Mouse (Mus musculus) kidney, postnatal 0 days (tissue): ENCODE data around the gene Hoxd12. TPM values are rescaled to one million over a fixed set of nuclear protein-coding genes. Genes with fewer than 3 reads are reported as not detected.

ENCODE experiments used
- ATAC-seq: fragments of 200-750 bp; cut with Nextera tagmentation; replicated peaks from 2 replicates; pipeline ENCODE4 v1.8.0; 2017; ENCODE audit warnings: low read depth, moderate number of reproducible peaks, moderate TSS enrichment, moderate library complexity; ENCODE audit not compliant: low FRiP score
- DNase-seq: peaks from one replicate; pipeline ENCODE4 v3.0.0-alpha.2; 2016; ENCODE audit warnings: low spot score
- H3K27ac ChIP-seq: fragments of 300-500 bp; sonication (generic); 2 replicates; pipeline ENCODE4 v1.5.1; 2014; ENCODE audit warnings: mild to moderate bottlenecking
- H3K27me3 ChIP-seq: fragments of 300-500 bp; sonication (generic); 2 replicates; pipeline ENCODE4 v1.6.1; 2014; ENCODE audit warnings: low read length, mixed read lengths; ENCODE audit not compliant: insufficient read depth
- H3K36me3 ChIP-seq: fragments of 300-500 bp; sonication (generic); 2 replicates; pipeline ENCODE4 v1.6.1; 2014; ENCODE audit warnings: low read length, mixed read lengths; ENCODE audit not compliant: insufficient read depth
- H3K4me1 ChIP-seq: fragments of 300-500 bp; sonication (generic); replicated peaks from 2 replicates; pipeline ENCODE4 v1.6.1; 2014; ENCODE audit warnings: antibody characterized with exemption, low read length, mixed read lengths; ENCODE audit not compliant: insufficient read depth
- H3K4me2 ChIP-seq: fragments of 300-500 bp; sonication (generic); 2 replicates; pipeline ENCODE4 v1.6.1; 2014; ENCODE audit warnings: mild to moderate bottlenecking, low read length, moderate library complexity, mixed read lengths
- H3K4me3 ChIP-seq: fragments of 300-500 bp; sonication (generic); replicated peaks from 2 replicates; pipeline ENCODE4 v1.5.1; 2014; ENCODE audit warnings: low read depth, low read length
- H3K9ac ChIP-seq: fragments of 300-500 bp; sonication (generic); 2 replicates; pipeline ENCODE4 v1.6.1; 2014; ENCODE audit warnings: low read depth, low read length
- H3K9me3 ChIP-seq: fragments of 300-500 bp; sonication (generic); replicated peaks from 2 replicates; pipeline ENCODE4 v1.6.1; 2016; ENCODE audit warnings: low read length, inconsistent platforms, mixed read lengths
- CTCF ChIP-seq: IDR thresholded peaks from 2 replicates; pipeline ENCODE4 v1.5.1; 2016; ENCODE audit warnings: antibody characterized with exemption, low read depth, mild to moderate bottlenecking, moderate library complexity
- WGBS: fragments of 180-500 bp; shearing (Covaris S2); extraction: QIAGEN DNeasy Blood & Tissue Kit; methylation state at CpG from one replicate; pipeline ENCODE4 v1.1.7; 2014; 5-methylcytosine and 5-hydroxymethylcytosine counted together
- polyA plus RNA-seq: library from polyadenylated mRNA; unstranded; fragments of >200 nt; fragmentation: Nextera tagmentation; extraction: Ambion mirVana; gene quantifications from 2 replicates; pipeline ENCODE4 v1.2.1, GENCODE M21; 2015

The Hoxd12 gene
- polyA plus RNA-seq, 1 experiment from 2014 or later, result 2.8 TPM

- Histone ChIP-seq H3K4me3 (no peak overlapping the region), H3K27ac (no peak overlapping the region), H3K4me2 (no peak overlapping the region), H3K9me3 (no peaks in the 10 kb centered on the region), H3K27me3 (peaks cover 46% of the 10 kb centered on the region), H3K36me3 (no peaks in the 10 kb centered on the region), H3K9ac (no peak overlapping the region), H3K4me1 (peaks cover 18% of the 10 kb centered on the region)
- no peak for TF ChIP-seq CTCF
- WGBS, result 20% methylated on average over 24 of the region's 24 CpGs
- ATAC-seq (no peak), DNase-seq (no peak)
Measured at GRCm38 (mm10) chr2:74673835-74674425, 883 bp upstream of the Hoxd12 start.

DNA sequence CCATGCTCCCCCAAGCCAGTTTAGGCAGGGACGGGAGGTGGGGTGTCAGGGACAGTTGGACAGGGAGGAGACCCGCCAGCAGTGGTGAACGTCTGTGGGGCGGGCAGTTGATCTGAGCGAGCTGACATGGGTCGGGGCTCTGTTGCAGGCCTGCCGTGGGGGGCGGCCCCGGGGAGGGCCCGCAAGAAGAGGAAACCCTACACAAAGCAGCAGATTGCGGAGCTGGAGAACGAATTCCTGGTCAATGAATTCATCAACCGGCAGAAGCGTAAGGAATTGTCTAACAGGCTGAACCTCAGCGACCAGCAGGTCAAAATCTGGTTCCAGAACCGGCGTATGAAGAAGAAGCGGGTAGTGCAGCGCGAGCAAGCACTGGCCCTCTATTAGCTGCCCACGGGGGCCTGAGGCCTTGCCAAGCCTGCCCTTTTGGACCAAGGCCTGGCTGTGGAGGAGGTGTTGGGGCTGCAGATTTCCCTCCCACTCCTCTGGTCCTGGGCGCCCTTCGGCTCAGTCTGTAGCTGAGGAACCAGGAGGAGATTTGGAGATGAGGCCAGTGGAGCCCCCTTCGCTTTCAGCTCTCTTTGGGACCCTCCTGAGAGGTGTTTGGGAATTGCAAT is 961 bp downstream of the Hoxd12 start:
- H3K4me2 ChIP-seq, result peak overlapping the region; percentile 45
- H3K9me3 ChIP-seq, result no peaks in the 10 kb centered on the region
- H3K27ac ChIP-seq, result peak overlapping the region; percentile 37; the same call in 1 of the 2 replicates
- no peaks in the 10 kb centered on the region for H3K36me3 ChIP-seq
- 25% methylated on average over 24 of the region's 24 CpGs for WGBS
- no peak for TF ChIP-seq CTCF
- ATAC-seq, result no peak
- DNase-seq, result no peak
- no peak overlapping the region; the same call in 1 of the 2 replicates for H3K4me3 ChIP-seq
- H3K4me1 ChIP-seq, result peaks cover 18% of the 10 kb centered on the region
- peaks cover 33% of the 10 kb centered on the region for H3K27me3 ChIP-seq
- H3K9ac ChIP-seq, result no peak overlapping the region

GRCm38 (mm10) chr2:74676376-74677052 is 1.7 kb downstream of the Hoxd12 start:
- H3K4me1 ChIP-seq, result peaks cover 18% of the 10 kb centered on the region
- peak; percentile 90 for DNase-seq
- no peak overlapping the region for H3K9ac ChIP-seq
- H3K9me3 ChIP-seq, result no peaks in the 10 kb centered on the region
- no peak overlapping the region for H3K4me2 ChIP-seq
- no peak for TF ChIP-seq CTCF
- ATAC-seq, result 0 out of 2 replicates have a peak, but pooled peaks have one; percentile 10
- peaks cover 27% of the 10 kb centered on the region for H3K27me3 ChIP-seq
- no peak overlapping the region for H3K4me3 ChIP-seq
- 31% methylated on average over 9 of the region's 9 CpGs for WGBS
- H3K27ac ChIP-seq, result 0 out of 2 replicates have a peak overlapping the region, but pooled peaks have one; percentile 31
- H3K36me3 ChIP-seq, result no peaks in the 10 kb centered on the region

- H3K27me3 ChIP-seq, result peaks cover 21% of the 10 kb centered on the region
- WGBS, result 40% methylated on average over 2 of the region's 2 CpGs
- no peak overlapping the region for H3K27ac ChIP-seq
- ATAC-seq (no peak), DNase-seq (no peak)
- no peaks in the 10 kb centered on the region for H3K36me3 ChIP-seq
- no peak for TF ChIP-seq CTCF
- peaks cover 18% of the 10 kb centered on the region for H3K4me1 ChIP-seq
- no peaks in the 10 kb centered on the region for H3K9me3 ChIP-seq
- H3K9ac ChIP-seq, result no peak overlapping the region
- no peak overlapping the region for H3K4me3 ChIP-seq
- H3K4me2 ChIP-seq, result no peak overlapping the region
Measured at GRCm38 (mm10) chr2:74677106-74677505, 2.3 kb downstream of the Hoxd12 start.

DNA sequence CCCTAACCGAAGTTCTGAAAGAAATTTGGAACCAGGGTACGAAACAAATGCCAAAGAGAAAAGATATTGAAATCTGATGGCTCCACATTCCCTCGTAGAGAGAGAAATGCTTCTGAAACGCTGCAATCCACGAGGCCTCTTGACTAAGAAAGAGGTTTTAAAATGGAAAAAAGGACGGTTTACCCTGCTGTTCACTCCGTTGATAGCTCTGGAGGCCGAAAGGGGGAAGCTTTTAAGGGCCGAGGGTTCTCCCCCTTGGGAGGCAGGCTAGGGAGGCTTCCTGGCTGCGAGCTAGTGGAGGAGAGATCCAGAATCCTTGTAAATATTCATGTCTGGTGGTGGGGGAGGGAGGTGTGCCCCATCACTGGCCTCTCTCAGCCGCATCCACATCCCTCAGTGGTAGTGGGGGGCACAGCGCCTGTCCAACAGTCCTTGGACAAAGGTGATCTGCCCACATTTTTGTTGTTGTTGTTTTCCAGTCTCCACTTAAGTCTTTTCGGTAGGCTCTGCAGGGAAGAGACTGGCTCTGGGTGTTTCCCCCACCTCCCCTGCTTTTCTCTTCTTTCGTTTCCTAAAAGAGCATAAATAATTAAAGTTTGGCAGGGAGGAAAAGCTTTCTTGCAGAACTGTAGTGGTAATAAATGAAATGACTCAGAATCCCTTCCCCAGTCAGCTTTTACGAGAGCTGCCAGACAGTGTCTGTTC is 4.2 kb downstream of the Hoxd12 start, which contains the start of gene Hoxd11:
Gene Hoxd11, plus strand, starts transcription at position 667 of the 705 bp plus-strand sequence.
- Histone ChIP-seq H3K9me3 (no peaks in the 10 kb centered on the region), H3K27me3 (peaks cover 7% of the 10 kb centered on the region), H3K9ac (peak within 1 kb of the TSS; percentile 98), H3K36me3 (no peaks in the 10 kb centered on the region), H3K4me3 (peak within 1 kb of the TSS; percentile 82), H3K4me1 (peaks cover 13% of the 10 kb centered on the region), H3K27ac (peak within 1 kb of the TSS; percentile 96), H3K4me2 (peak within 1 kb of the TSS; percentile 76)
- WGBS, result 4% methylated on average over 15 of the region's 15 CpGs
- ATAC-seq, result no peak
- peak; percentile 88 for DNase-seq
- TF ChIP-seq CTCF, result no peak

DNA sequence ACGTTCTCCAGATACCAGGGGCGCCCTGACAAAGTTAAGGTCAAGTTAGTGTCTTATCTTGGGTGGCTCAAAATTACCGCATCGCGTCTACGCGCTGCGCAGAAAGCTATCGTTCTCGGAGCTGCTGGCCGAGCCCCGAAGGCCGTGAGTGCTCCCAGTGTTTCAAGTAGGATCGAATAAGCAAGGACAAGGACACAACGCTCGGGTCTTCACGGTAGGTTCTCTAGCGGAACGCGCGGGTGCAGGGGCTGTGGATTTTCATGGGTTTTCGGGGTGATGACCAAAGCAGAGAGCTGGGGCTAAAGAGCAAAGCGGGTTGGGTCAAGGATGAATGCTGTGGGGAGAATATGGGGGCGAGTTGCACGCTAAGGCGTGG is 4.8 kb downstream of the Hoxd12 start:
- H3K4me3 ChIP-seq, result peak overlapping the region; percentile 82
- peak overlapping the region; percentile 76 for H3K4me2 ChIP-seq
- under 1% methylated on average over 26 of the region's 26 CpGs for WGBS
- no peaks in the 10 kb centered on the region for H3K36me3 ChIP-seq
- DNase-seq (no peak), ATAC-seq (no peak)
- H3K9ac ChIP-seq, result peak overlapping the region; percentile 98
- no peak for TF ChIP-seq CTCF
- H3K27me3 ChIP-seq, result peaks cover 5% of the 10 kb centered on the region; the same call in 1 of the 2 replicates
- peaks cover 12% of the 10 kb centered on the region for H3K4me1 ChIP-seq
- H3K27ac ChIP-seq, result peak overlapping the region; percentile 96
- no peaks in the 10 kb centered on the region for H3K9me3 ChIP-seq
